Mouse (Mus musculus) cortical plate, adult 2 months (tissue): Measurements from ENCODE around the gene Ptpn14.

ENCODE experiments used
- CTCF ChIP-seq: fragments of 200-500 bp; IDR thresholded peaks from 2 replicates; pipeline ENCODE4 v1.5.1; 2011; ENCODE audit warnings: mild to moderate bottlenecking, control low read depth, low read length; ENCODE audit not compliant: insufficient read depth; ENCODE audit errors: extremely low read depth
- POLR2A ChIP-seq: fragments of 200-500 bp; IDR thresholded peaks from 2 replicates; pipeline ENCODE4 v1.6.1; 2011; ENCODE audit warnings: mild to moderate bottlenecking, low read length, control low read depth; ENCODE audit not compliant: insufficient read depth; ENCODE audit errors: extremely low read depth

GRCm38 (mm10) chr1:189757054-189757408 is 29.0 kb downstream of the Ptpn14 start:
- TF ChIP-seq CTCF (no peak), POLR2A (no peak)
